Mouse (Mus musculus) common myeloid progenitor, adult 5-6 weeks (primary cell): ENCODE measurements around the gene Rapgef1. TPM values are rescaled to one million over a fixed set of nuclear protein-coding genes. Genes with fewer than 3 reads are reported as not detected.
"Not testable (repeated sequence)": the region's sequence is repeated elsewhere in the genome, so short reads cannot be mapped to it uniquely, and the experiment has no call there.

Experiments
- ATAC-seq: replicated peaks from 2 replicates; pipeline ENCODE4 v1.8.0; 2016; ENCODE audit warnings: low read depth, mild to moderate bottlenecking, moderate TSS enrichment, inconsistent platforms; ENCODE audit not compliant: poor library complexity, severe bottlenecking
- total RNA-seq: library from RNA; stranded (forward); fragments of 200-1000, 187-1606 nt; gene quantifications from 2 replicates; pipeline ENCODE4 v1.2.3, GENCODE M21; 2017

The Rapgef1 gene
- total RNA-seq, 1 experiment from 2014 or later, result 40.5 TPM

GRCm38 (mm10) chr2:29622126-29623005 lies 2.8 kb downstream of the Rapgef1 start:
- no peak for ATAC-seq

- no peak for ATAC-seq
Measured at GRCm38 (mm10) chr2:29623247-29624090, 3.9 kb downstream of the Rapgef1 start.

GRCm38 (mm10) chr2:29624091-29624608 lies 4.6 kb downstream of the Rapgef1 start:
- peak; percentile 55 for ATAC-seq

DNA sequence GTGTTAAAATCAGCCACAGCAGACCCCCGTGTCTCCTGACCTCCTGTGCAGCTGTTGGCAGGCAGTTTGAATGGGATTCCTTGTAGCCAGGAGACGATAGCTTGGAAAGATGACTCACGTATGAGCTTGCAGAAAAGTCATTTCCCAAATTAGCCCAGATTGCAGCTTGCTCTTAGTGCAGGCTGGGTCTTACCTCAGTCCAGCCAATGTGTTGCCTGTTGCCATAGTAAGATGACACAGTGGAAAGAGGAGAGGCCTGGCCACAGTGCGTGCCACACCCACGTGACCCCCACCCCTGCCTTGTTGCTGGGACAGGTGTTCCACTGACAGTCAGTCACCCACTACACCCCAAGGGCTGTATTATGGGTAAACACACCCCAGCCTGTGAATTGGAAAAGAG lies 5.2 kb downstream of the Rapgef1 start:
- ATAC-seq, result peak; percentile 54

- ATAC-seq, result no peak
Measured at GRCm38 (mm10) chr2:29625573-29626200, 6.2 kb downstream of the Rapgef1 start.

- no peak for ATAC-seq
Measured at GRCm38 (mm10) chr2:29627337-29627736, 7.8 kb downstream of the Rapgef1 start.

DNA sequence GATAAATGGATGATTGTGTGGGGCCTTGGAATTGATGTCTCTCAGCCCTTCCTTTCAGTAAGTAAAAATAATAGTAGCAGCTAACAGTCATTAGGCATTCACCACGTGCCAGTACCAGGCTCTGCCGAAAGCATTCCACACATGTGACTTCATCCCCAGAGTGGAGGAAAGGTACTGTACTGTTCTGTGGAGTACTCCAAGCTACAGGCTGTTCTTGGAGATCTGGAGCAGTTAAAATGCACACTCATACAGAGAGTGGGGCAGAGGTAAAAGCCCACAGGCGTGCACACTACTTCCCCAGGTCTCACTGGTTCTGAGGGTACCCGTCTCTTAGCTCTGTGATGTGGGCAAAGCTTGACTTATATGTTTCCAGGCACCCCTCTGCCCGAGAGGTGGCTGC lies 8.7 kb downstream of the Rapgef1 start:
- ATAC-seq, result no peak

- no peak for ATAC-seq
Measured at GRCm38 (mm10) chr2:29628763-29629181, 9.3 kb downstream of the Rapgef1 start.

GRCm38 (mm10) chr2:29629311-29629710 lies 9.8 kb downstream of the Rapgef1 start:
- ATAC-seq, result no peak

GRCm38 (mm10) chr2:29630141-29630771 lies 10.7 kb downstream of the Rapgef1 start:
- ATAC-seq, result no peak

DNA sequence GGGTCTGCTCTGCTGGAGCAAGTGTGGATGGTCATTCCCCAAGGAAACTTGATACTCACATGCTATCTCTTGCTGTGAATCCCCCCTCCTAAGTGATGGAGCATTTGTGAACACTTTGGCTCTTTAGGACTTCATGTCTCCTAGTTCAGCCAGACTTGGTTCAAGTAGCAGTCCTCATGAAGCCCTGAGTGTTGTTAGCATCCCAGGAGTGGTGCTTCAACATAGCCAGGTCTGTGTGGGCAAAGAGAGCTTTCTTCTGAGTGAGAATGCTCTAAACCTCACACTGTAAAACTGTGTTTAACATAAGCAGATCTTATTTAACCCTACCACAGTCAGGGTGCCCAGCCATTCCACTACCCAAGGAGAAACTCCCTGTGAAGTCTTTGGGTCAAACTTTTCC lies 11.5 kb downstream of the Rapgef1 start:
- no peak for ATAC-seq

DNA sequence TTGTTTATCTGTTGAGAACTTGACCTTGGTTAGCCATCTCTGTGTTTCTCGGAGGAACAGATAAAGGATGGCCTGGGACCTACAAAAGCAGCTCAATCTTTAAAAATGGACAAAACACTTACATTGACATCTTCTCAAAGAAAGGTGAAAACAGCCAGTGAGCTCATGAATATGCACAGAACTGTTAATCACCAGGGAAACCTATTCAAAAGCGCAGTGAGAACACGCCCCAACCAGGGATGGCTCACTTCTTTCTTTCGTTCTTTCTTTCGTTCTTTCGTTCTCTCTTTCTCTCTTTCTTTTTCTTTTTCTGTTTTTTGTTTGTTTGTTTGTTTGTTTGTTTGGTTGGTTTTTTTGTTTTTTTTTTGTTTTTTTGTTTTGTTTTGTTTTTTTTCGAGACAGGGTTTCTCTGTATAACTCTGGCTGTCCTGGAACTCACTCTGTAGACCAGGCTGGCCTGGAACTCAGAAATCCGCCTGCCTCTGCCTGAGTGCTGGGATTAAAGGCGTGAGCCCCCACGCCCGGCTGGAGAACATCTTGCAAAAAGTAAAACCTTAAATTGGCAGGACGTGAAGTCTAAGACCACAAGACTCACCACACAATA lies 12.1 kb downstream of the Rapgef1 start:
- ATAC-seq, result not testable (repeated sequence)

DNA sequence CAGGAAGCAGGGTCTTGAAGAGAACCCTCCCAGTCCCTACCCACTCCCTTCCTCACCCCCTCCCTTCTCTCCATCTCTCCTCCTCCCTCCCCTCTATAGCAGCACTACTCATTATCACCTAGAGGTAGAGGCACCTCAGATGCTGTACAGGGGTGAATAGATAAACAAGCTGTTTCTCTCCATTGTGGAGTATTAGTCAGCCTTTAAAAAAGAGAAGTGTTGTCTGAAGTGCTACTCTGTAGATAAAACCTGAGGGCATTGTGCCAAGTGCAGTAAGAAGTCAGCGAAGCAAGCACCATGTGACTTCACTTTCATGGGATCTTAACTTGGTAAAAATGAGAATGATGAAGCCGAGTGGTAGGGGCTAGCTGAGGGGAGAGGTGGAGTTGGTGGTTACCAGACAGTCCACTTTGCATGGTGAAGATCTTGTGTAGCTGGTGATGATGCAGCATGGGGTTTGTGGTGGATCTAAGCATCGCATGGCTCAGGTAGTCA lies 12.7 kb downstream of the Rapgef1 start:
- peak; percentile 81 for ATAC-seq

- peak; percentile 29; the same call in 1 of the 2 replicates for ATAC-seq
Measured at GRCm38 (mm10) chr2:29633101-29633554, 13.6 kb downstream of the Rapgef1 start.

GRCm38 (mm10) chr2:29633782-29634181 lies 14.3 kb downstream of the Rapgef1 start:
- ATAC-seq, result no peak

DNA sequence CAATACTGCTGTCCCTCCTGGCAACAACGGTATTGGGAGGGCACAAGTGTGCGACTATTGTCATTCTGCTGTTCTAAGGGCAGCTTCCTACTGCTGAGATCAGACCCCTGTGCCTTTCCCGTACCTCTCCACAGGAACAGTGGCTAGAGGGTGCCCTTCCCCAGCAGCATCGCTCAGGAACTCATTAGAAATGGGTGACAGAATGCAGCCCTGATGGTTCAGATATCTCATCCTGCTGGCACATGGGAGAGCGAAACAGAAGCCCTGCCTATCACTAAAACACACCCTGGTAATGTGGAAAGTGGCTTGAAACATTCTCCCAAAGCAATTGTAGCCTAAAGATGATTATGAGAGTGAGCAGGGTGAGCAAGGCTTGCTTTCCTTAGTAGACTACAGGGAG lies 15.0 kb downstream of the Rapgef1 start:
- no peak for ATAC-seq

- no peak for ATAC-seq
Measured at GRCm38 (mm10) chr2:29635966-29636507, 16.5 kb downstream of the Rapgef1 start.

DNA sequence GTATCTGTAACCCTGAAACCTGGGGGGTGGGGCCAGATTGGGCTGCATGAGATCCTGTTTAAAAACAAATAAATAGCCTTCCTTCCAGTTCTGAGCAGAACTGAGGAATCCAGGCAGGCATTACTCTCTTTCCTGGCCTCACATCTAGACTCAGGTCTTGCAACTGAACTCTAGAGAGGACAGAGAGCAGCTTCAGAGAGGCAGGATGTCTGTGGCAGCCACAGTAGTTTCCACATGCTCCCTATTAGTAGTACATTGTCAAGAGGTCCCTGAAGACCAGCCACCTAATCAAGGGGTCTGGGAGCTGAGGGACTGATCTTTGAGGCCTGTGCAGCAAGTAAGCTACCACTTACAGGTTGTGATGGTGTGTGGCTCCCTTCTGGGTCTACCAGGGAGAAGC lies 18.0 kb downstream of the Rapgef1 start:
- ATAC-seq, result no peak

DNA sequence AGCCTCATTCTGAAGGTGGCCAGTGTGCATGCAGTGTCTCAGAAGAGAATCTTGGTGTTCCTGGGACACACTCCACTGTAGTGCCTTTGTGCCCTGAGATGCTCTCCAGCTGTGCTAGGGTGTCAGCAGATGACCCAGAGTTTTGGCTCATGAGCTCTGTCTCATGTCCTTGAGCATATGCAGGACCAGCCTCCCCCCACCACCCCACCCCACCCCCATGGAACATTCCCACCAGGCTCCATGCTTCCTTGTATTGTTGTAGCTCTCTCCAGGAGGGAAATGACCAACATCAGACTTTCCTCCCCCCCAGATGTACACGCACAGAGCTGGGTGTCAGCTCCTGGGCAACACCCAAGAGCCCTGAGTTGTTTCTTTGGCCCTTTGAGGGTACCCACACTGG lies 19.9 kb downstream of the Rapgef1 start:
- ATAC-seq, result no peak
